Mouse (Mus musculus) hematopoietic stem cell, adult 5-6 weeks (primary cell): ENCODE data around the gene Eps15l1. TPM values are rescaled to one million over a fixed set of nuclear protein-coding genes. Genes with fewer than 3 reads are reported as not detected.

Source experiments
- ATAC-seq, 2 experiments: fragments of 125-278 bp in 1 of 2; replicated peaks in 1 of 2; 2 replicates each; pipeline ENCODE4 v1.8.0; 2016 to 2017; ENCODE audit warnings: inconsistent platforms in 2 of 2, mild to moderate bottlenecking in 2 of 2, moderate number of reproducible peaks in 2 of 2, low read depth in 1 of 2, moderate TSS enrichment in 1 of 2; ENCODE audit not compliant: low FRiP score in 2 of 2, poor library complexity in 2 of 2, severe bottlenecking in 2 of 2, insufficient read depth in 1 of 2, low TSS enrichment in 1 of 2
- total RNA-seq: library from RNA; stranded (forward); fragments of 172-1452, 232-1000 nt; gene quantifications from 2 replicates; pipeline ENCODE4 v1.2.3, GENCODE M21; 2017

Gene Eps15l1
- total RNA-seq, 1 experiment from 2014 or later = 50.0 TPM

GRCm38 (mm10) chr8:72316053-72316695 lies 105.1 kb downstream of the Eps15l1 start:
- ATAC-seq = no peak

GRCm38 (mm10) chr8:72312926-72313518 lies 108.2 kb downstream of the Eps15l1 start:
- no peak for ATAC-seq

- ATAC-seq = no peak; a peak in 1 of 4 replicates
Measured at GRCm38 (mm10) chr8:72310849-72311506, 110.3 kb downstream of the Eps15l1 start.

- no peak for ATAC-seq
Measured at GRCm38 (mm10) chr8:72308276-72308675, 113.0 kb downstream of the Eps15l1 start.

GRCm38 (mm10) chr8:72306913-72307312 lies 114.3 kb downstream of the Eps15l1 start:
- no peak for ATAC-seq

GRCm38 (mm10) chr8:72305210-72305905 lies 115.9 kb downstream of the Eps15l1 start, which contains the start of gene Gm10282:
TSS of gene Gm10282 (minus strand) at chr8:72305260.
- ATAC-seq = no peak

- peak; percentile 85 to 88 for ATAC-seq
Measured at GRCm38 (mm10) chr8:72303633-72304032, 117.6 kb downstream of the Eps15l1 start.

GRCm38 (mm10) chr8:72302986-72303612 lies 118.2 kb downstream of the Eps15l1 start:
- no peak; a peak in 1 of 4 replicates for ATAC-seq

GRCm38 (mm10) chr8:72301497-72301896 lies 119.8 kb downstream of the Eps15l1 start:
- ATAC-seq = no peak

GRCm38 (mm10) chr8:72300654-72301400 lies 120.4 kb downstream of the Eps15l1 start:
- ATAC-seq = no peak

- no peak for ATAC-seq
Measured at GRCm38 (mm10) chr8:72298928-72299327, 122.3 kb downstream of the Eps15l1 start.

- no peak for ATAC-seq
Measured at GRCm38 (mm10) chr8:72296561-72296960, 124.7 kb downstream of the Eps15l1 start.

- ATAC-seq = peak; percentile 91 to 96
Measured at GRCm38 (mm10) chr8:72295679-72296078, 125.6 kb downstream of the Eps15l1 start.

- ATAC-seq = peak in 1 of 2 experiments; percentile 14; a peak in 1 of 4 replicates
Measured at GRCm38 (mm10) chr8:72295125-72295524, 126.1 kb downstream of the Eps15l1 start.

GRCm38 (mm10) chr8:72293309-72293708 lies 128.0 kb downstream of the Eps15l1 start:
- no peak for ATAC-seq

- no peak for ATAC-seq
Measured at GRCm38 (mm10) chr8:72291104-72291503, 130.2 kb downstream of the Eps15l1 start.
